Mouse (Mus musculus): Measurements from ENCODE around the gene Pex6. TPM values are rescaled to one million over a fixed set of nuclear protein-coding genes. Genes with fewer than 3 reads are reported as not detected.
"Not testable (repeated sequence)": the region's sequence is repeated elsewhere in the genome, so short reads cannot be mapped to it uniquely, and the experiment has no call there.

Pex6 gene
- total and polyA plus RNA-seq, 3 experiments = 14.3 to 52.6 (median 22.1) TPM

- no peak for ATAC-seq (ENCODE audit: extremely low read depth, insufficient number of reproducible peaks, low FRiP score, poor library complexity, severe bottlenecking)
- no peak for DNase-seq (ENCODE audit: low spot score)
- peaks cover 5% of the 10 kb centered on the region for H3K27me3 ChIP-seq (ENCODE audit: insufficient read depth, low read length)
- 0 out of 2 replicates have a peak, but pooled peaks cover 3% of the 10 kb centered on the region for H3K9me3 ChIP-seq (replicated peaks)
- peak overlapping the region; percentile 79 for H3K4me3 ChIP-seq (ENCODE audit: low read depth, low read length)
- peaks cover 36% of the 10 kb centered on the region for H3K4me1 ChIP-seq (ENCODE audit: insufficient read depth, low read depth, low read length)
- TF ChIP-seq CTCF (IDR thresholded peaks at IDR 0.05; ENCODE audit: low read depth, low read length) (no peak), GATA1 (IDR thresholded peaks at IDR 0.05; ENCODE audit: borderline replicate concordance, low read length) (no peak), POLR2AphosphoS5 (IDR thresholded peaks at IDR 0.05; ENCODE audit: insufficient replicate concordance, low read depth, low read length) (no peak), TAL1 (conservative IDR thresholded peaks at IDR 0.05; ENCODE audit: low read depth, low read length) (no peak), GATA2 (IDR thresholded peaks at IDR 0.05; ENCODE audit: borderline replicate concordance, low read depth, low read length) (no peak)
- H3K36me3 ChIP-seq (replicated peaks) = peaks cover 43% of the 10 kb centered on the region
These were observed 39.3 kb downstream of the Pex6 start for GRCm38 (mm10) chr17:46750580-46750979.

GRCm38 (mm10) chr17:46751056-46751793 lies 40.0 kb downstream of the Pex6 start:
- Histone ChIP-seq H3K36me3 (replicated peaks) (peaks cover 37% of the 10 kb centered on the region), H3K9me3 (replicated peaks) (0 out of 2 replicates have a peak, but pooled peaks cover 3% of the 10 kb centered on the region), H3K27me3 (ENCODE audit: insufficient read depth, low read length) (peaks cover 11% of the 10 kb centered on the region), H3K4me1 (ENCODE audit: insufficient read depth, low read depth, low read length) (peaks cover 38% of the 10 kb centered on the region), H3K4me3 (ENCODE audit: low read depth, low read length) (peak overlapping the region; percentile 79)
- DNase-seq (ENCODE audit: low spot score) (peak; percentile 68), ATAC-seq (ENCODE audit: extremely low read depth, insufficient number of reproducible peaks, low FRiP score, poor library complexity, severe bottlenecking) (peak; percentile 19; the same call in 1 of the 2 replicates)
- TF ChIP-seq POLR2AphosphoS5 (IDR thresholded peaks at IDR 0.05; ENCODE audit: insufficient replicate concordance, low read depth, low read length) = no peak

GRCm38 (mm10) chr17:46751794-46752556 lies 40.7 kb downstream of the Pex6 start, which contains the start of gene Cnpy3:
Gene Cnpy3, minus strand, starts transcription at chr17:46752214.
- TF ChIP-seq GATA1 (IDR thresholded peaks at IDR 0.05; ENCODE audit: borderline replicate concordance, low read length) (no peak), TAL1 (conservative IDR thresholded peaks at IDR 0.05; ENCODE audit: low read depth, low read length) (no peak), CTCF (IDR thresholded peaks at IDR 0.05; ENCODE audit: low read depth, low read length) (no peak), POLR2AphosphoS5 (IDR thresholded peaks at IDR 0.05; ENCODE audit: insufficient replicate concordance, low read depth, low read length) (no peak), GATA2 (IDR thresholded peaks at IDR 0.05; ENCODE audit: borderline replicate concordance, low read depth, low read length) (no peak)
- DNase-seq (ENCODE audit: low spot score) (peak; percentile 97), ATAC-seq (ENCODE audit: extremely low read depth, insufficient number of reproducible peaks, low FRiP score, poor library complexity, severe bottlenecking) (peak; percentile 98)
- Histone ChIP-seq H3K4me3 (ENCODE audit: low read depth, low read length) (peak within 1 kb of the TSS; percentile 79), H3K4me1 (ENCODE audit: insufficient read depth, low read depth, low read length) (peaks cover 36% of the 10 kb centered on the region), H3K27me3 (ENCODE audit: insufficient read depth, low read length) (peaks cover 18% of the 10 kb centered on the region), H3K36me3 (replicated peaks) (peaks cover 29% of the 10 kb centered on the region), H3K9me3 (replicated peaks) (0 out of 2 replicates have a peak, but pooled peaks cover 3% of the 10 kb centered on the region)

- TF ChIP-seq GATA1 (IDR thresholded peaks at IDR 0.05; ENCODE audit: borderline replicate concordance, low read length) (no peak), CTCF (IDR thresholded peaks at IDR 0.05; ENCODE audit: low read depth, low read length) (no peak), GATA2 (IDR thresholded peaks at IDR 0.05; ENCODE audit: borderline replicate concordance, low read depth, low read length) (no peak), TAL1 (conservative IDR thresholded peaks at IDR 0.05; ENCODE audit: low read depth, low read length) (no peak), POLR2AphosphoS5 (IDR thresholded peaks at IDR 0.05; ENCODE audit: insufficient replicate concordance, low read depth, low read length) (no peak)
- Histone ChIP-seq H3K4me1 (ENCODE audit: insufficient read depth, low read depth, low read length) (0 out of 2 replicates have a peak, but pooled peaks cover 4% of the 10 kb centered on the region), H3K27me3 (ENCODE audit: insufficient read depth, low read length) (peaks cover 35% of the 10 kb centered on the region), H3K4me3 (ENCODE audit: low read depth, low read length) (no peak overlapping the region), H3K9me3 (replicated peaks) (0 out of 2 replicates have a peak, but pooled peaks cover 3% of the 10 kb centered on the region), H3K36me3 (replicated peaks) (no peaks in the 10 kb centered on the region)
- no peak for DNase-seq (ENCODE audit: low spot score)
- no peak for ATAC-seq (ENCODE audit: extremely low read depth, insufficient number of reproducible peaks, low FRiP score, poor library complexity, severe bottlenecking)
These were observed 47.5 kb downstream of the Pex6 start for GRCm38 (mm10) chr17:46758753-46759152.

- no peaks in the 10 kb centered on the region for H3K9me3 ChIP-seq (replicated peaks)
- no peak for ATAC-seq (ENCODE audit: extremely low read depth, insufficient number of reproducible peaks, low FRiP score, poor library complexity, severe bottlenecking)
- H3K4me3 ChIP-seq (ENCODE audit: low read depth, low read length) = no peak within 1 kb of the TSS
- no peak for TF ChIP-seq TAL1 (conservative IDR thresholded peaks at IDR 0.05; ENCODE audit: low read depth, low read length)
- no peak for TF ChIP-seq POLR2AphosphoS5 (IDR thresholded peaks at IDR 0.05; ENCODE audit: insufficient replicate concordance, low read depth, low read length)
- no peak for TF ChIP-seq GATA2 (IDR thresholded peaks at IDR 0.05; ENCODE audit: borderline replicate concordance, low read depth, low read length)
- TF ChIP-seq CTCF (IDR thresholded peaks at IDR 0.05; ENCODE audit: low read depth, low read length) = no peak
- no peak for TF ChIP-seq GATA1 (IDR thresholded peaks at IDR 0.05; ENCODE audit: borderline replicate concordance, low read length)
- H3K36me3 ChIP-seq (replicated peaks) = no peaks in the 10 kb centered on the region
- H3K27me3 ChIP-seq (ENCODE audit: insufficient read depth, low read length) = peaks cover 30% of the 10 kb centered on the region
- no peak for DNase-seq (ENCODE audit: low spot score)
- H3K4me1 ChIP-seq (ENCODE audit: insufficient read depth, low read depth, low read length) = peaks cover 9% of the 10 kb centered on the region
These were observed 52.3 kb downstream of the Pex6 start, which contains the start of gene Ptcra for GRCm38 (mm10) chr17:46763544-46763943. Gene Ptcra, minus strand, starts transcription at chr17:46763712.

- not testable (repeated sequence) for DNase-seq (ENCODE audit: low spot score); H3K4me3 ChIP-seq (ENCODE audit: low read depth, low read length); H3K36me3 ChIP-seq (replicated peaks); H3K9me3 ChIP-seq (replicated peaks); ATAC-seq (ENCODE audit: extremely low read depth, insufficient number of reproducible peaks, low FRiP score, poor library complexity, severe bottlenecking); H3K4me1 ChIP-seq (ENCODE audit: insufficient read depth, low read depth, low read length)
- peaks cover 23% of the 10 kb centered on the region for H3K27me3 ChIP-seq (ENCODE audit: insufficient read depth, low read length)
These were observed 53.7 kb downstream of the Pex6 start for GRCm38 (mm10) chr17:46764916-46765315.

Measured in G1E (cell line).